Mouse (Mus musculus) natural killer cell, adult 2 months (primary cell): ENCODE results near the gene Ccnb3.
"Not testable (repeated sequence)": the region's sequence is repeated elsewhere in the genome, so short reads cannot be mapped to it uniquely, and the experiment has no call there.

ENCODE experiments used
- DNase-seq, 2 experiments: peaks; one replicate each; pipeline ENCODE4 v3.0.0; 2022; ENCODE audit warnings: low spot score in 2 of 2

Gene Ccnb3

GRCm38 (mm10) chrX:7041519-7041918 is at the start of gene Ccnb3:
TSS of gene Ccnb3 (minus strand) at chrX:7041619.
- no peak for DNase-seq

GRCm38 (mm10) chrX:7090323-7090722 is 48.9 kb upstream of the Ccnb3 start:
- no peak for DNase-seq

- no peak for DNase-seq
These were observed 44.5 kb upstream of the Ccnb3 start for GRCm38 (mm10) chrX:7085878-7086277.

GRCm38 (mm10) chrX:7079820-7080429 is 38.5 kb upstream of the Ccnb3 start:
- no peak for DNase-seq

- no peak for DNase-seq
These were observed 26.6 kb upstream of the Ccnb3 start for GRCm38 (mm10) chrX:7068002-7068401.

- no peak for DNase-seq
These were observed 25.8 kb upstream of the Ccnb3 start, which contains the start of gene Akap4 for GRCm38 (mm10) chrX:7067219-7067618. TSS of gene Akap4 (plus strand) at chrX:7067519.

GRCm38 (mm10) chrX:7064109-7064508 is 22.7 kb upstream of the Ccnb3 start:
- DNase-seq, result no peak

- DNase-seq, result no peak
These were observed 16.2 kb upstream of the Ccnb3 start for GRCm38 (mm10) chrX:7057634-7058033.

- DNase-seq, result no peak
These were observed 15.6 kb upstream of the Ccnb3 start for GRCm38 (mm10) chrX:7057056-7057455.

GRCm38 (mm10) chrX:6983916-6984315 is 57.5 kb downstream of the Ccnb3 start:
- DNase-seq, result not testable (repeated sequence)

- DNase-seq, result no peak
These were observed 69.5 kb downstream of the Ccnb3 start for GRCm38 (mm10) chrX:6971956-6972355.

GRCm38 (mm10) chrX:6968598-6968997 is 72.8 kb downstream of the Ccnb3 start:
- no peak for DNase-seq
